Mouse (Mus musculus) hematopoietic stem cell, adult 5-6 weeks (primary cell): ENCODE measurements at regions not wholly inside any gene's neighbourhood (a gene's known extent, or its start where the extent isn't known, plus 50 kb on each side); places are given as distances from the start of the nearest gene placed in this dataset.
"Not testable (repeated sequence)": the region's sequence is repeated elsewhere in the genome, so short reads cannot be mapped to it uniquely, and the experiment has no call there.

Experiments
- ATAC-seq, 2 experiments: fragments of 125-278 bp in 1 of 2; replicated peaks in 1 of 2; 2 replicates each; pipeline ENCODE4 v1.8.0; 2016 to 2017; ENCODE audit warnings: inconsistent platforms in 2 of 2, mild to moderate bottlenecking in 2 of 2, moderate number of reproducible peaks in 2 of 2, low read depth in 1 of 2, moderate TSS enrichment in 1 of 2; ENCODE audit not compliant: low FRiP score in 2 of 2, poor library complexity in 2 of 2, severe bottlenecking in 2 of 2, insufficient read depth in 1 of 2, low TSS enrichment in 1 of 2

- ATAC-seq: no peak
Measured at GRCm38 (mm10) chr2:43072964-43073619, 419.7 kb upstream of the Lrp1b start.

GRCm38 (mm10) chr2:43097560-43098233 is 444.3 kb upstream of the Lrp1b start:
- ATAC-seq: no peak

GRCm38 (mm10) chr2:43119862-43120261 is 435.3 kb upstream of the Kynu start:
- no peak for ATAC-seq

GRCm38 (mm10) chr2:43153574-43153973 is 401.6 kb upstream of the Kynu start:
- no peak for ATAC-seq

DNA sequence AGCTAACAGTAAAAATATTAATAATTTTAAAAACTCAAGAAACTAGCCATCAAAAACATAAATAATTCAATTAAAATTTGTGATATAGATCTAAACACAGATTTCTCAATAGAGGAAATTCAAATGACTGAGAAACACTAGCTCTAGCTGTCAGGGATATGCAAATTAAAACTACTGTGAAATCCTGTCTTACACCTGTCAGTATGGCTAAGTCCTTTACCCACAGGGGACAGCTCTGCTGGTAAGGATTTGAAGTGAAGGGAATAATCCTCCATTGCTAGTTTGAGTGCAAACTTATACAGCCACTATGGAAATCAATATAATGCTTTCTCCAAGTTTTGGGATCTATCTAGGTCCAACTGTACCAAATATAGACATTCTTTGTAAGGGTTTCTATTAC is 373.0 kb upstream of the Kynu start:
- no peak for ATAC-seq

DNA sequence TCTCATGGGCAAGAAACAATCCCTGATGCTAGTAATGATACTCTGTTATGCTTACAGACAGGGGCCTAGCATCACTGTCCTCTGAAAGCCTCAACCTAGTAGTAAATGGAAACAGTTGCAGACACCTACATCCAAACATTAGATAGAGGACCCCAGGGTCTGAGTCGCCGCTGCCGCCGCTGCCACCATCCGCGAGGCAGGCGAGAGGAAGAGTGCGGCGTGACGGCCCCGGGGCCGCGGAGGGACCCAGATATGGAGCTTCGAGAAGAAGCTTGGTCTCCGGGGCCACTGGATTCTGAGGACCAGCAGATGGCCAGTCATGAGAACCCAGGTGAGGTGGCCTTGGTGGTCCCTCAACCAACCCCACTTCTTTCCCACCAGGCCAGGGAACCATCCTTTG is 359.6 kb upstream of the Kynu start:
- peak in 1 of 2 experiments; percentile 56; a peak in 1 of 4 replicates for ATAC-seq

DNA sequence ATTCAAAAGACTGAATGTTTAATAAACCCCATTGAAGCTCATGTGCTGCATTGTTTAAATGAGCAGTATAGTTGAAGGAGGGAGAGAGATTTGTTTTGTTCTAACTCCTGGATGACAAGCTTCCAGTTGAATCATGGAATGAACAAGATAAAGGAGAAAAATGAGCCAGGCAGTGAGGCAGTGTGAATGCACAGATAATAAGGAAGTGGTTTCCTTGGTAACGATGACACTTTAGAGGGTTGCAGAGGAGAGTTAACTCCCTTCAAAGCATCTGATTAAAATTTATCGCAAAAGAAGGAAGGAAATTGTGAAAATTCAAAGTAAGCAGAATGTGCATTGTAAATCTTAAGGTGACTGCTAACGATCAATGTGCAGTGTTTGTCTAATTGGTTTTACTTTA is 346.9 kb upstream of the Kynu start:
- ATAC-seq: no peak; a peak in 1 of 4 replicates

DNA sequence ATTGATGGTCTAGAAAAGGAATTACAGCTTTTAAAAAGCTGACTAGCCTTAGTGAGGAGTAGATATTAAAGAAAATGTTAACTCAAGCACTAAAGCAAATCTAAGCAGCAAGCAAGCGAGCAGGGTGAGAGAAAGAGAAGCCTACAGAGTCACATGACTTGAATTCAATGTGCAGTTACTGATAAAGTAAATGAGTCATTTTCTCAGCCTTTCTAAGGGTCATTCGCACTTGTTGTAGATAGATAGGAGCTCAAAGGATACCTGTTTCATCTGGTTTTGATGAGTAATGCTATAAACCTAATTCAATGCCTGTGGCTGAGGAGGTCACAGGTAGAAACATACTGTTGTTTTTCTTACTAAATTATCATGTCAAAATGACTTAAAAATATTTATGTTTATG is 341.2 kb upstream of the Kynu start:
- ATAC-seq: no peak

GRCm38 (mm10) chr2:43217119-43217518 is 338.0 kb upstream of the Kynu start:
- no peak for ATAC-seq

DNA sequence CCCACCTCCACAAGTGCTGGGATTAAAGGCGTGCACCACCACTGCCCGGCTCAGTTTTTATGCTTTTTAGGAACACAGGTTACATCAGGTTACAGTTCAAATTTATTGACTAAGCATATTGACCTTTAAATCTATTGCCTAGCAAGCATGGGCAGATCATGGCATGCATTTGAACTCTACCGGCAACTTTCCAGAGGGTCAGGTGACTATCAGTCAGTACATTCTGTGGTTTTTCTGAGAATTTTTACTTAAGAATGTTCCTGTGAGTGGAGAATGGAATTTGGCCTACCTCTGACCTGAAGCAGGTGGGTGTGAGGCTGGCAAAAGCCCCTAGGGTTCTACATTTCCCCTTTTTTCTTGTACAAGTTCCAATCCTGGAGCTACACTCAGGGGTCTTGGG is 332.4 kb upstream of the Kynu start:
- no peak for ATAC-seq

- ATAC-seq: not testable (repeated sequence)
Measured at GRCm38 (mm10) chr2:43224728-43225127, 330.4 kb upstream of the Kynu start.

GRCm38 (mm10) chr2:43246786-43247185 is 308.3 kb upstream of the Kynu start:
- ATAC-seq: no peak

DNA sequence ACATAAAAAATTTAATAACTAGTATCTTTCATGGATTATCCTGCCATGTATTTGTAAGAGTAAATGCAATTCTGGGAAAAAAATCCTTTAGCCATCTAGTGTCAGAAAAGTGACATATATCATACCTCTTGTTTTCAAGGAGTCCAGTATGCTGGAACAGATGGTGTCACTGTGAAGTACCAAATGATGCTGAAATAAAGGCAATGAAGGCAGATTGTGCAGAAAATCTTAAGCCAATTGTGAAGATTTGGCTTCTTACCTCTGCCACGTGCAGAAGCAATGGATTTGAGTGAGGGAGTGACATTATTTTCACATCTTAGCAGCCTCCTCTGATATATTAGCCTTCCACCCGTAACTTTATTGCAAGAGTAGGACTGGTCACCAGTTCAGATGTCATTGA is 306.5 kb upstream of the Kynu start:
- ATAC-seq: no peak

DNA sequence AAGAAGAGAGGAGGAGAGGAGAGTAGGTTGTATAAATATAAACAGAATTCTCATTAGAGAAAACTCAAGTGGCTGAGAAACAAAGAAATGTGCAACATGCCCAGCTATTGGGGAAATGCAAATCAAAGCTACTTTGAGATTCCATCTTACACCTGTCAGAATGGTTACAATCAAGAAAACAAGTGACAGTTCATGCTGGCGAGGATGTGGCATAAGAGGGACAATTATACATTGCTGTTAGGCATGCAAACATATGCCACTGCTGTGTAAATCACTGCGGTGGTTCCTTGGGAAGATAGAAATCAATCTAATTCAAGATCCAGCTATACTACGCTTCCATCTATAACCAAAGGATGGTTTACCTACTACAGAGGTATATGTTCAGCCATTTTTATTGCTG is 300.4 kb upstream of the Kynu start:
- ATAC-seq: no peak

GRCm38 (mm10) chr2:43270802-43271201 is 284.3 kb upstream of the Kynu start:
- no peak for ATAC-seq

GRCm38 (mm10) chr2:43272080-43272479 is 283.0 kb upstream of the Kynu start:
- ATAC-seq: no peak

- ATAC-seq: peak; percentile 97 to 99
Measured at GRCm38 (mm10) chr2:43274012-43274411, 281.1 kb upstream of the Kynu start.

GRCm38 (mm10) chr2:43295801-43296200 is 259.3 kb upstream of the Kynu start:
- ATAC-seq: no peak

- no peak for ATAC-seq
Measured at GRCm38 (mm10) chr2:43323836-43324235, 231.3 kb upstream of the Kynu start.
